Mouse (Mus musculus) limb, embryonic 13.5 days (tissue): ENCODE data around the gene Fam117a. TPM values are rescaled to one million over a fixed set of nuclear protein-coding genes. Genes with fewer than 3 reads are reported as not detected.

Source experiments
- ATAC-seq: fragments of 200-750 bp; cut with Nextera tagmentation; 2 replicates; pipeline ENCODE4 v1.8.0; 2017; ENCODE audit warnings: low read depth, moderate number of reproducible peaks, moderate TSS enrichment; ENCODE audit not compliant: low FRiP score
- H3K27ac ChIP-seq: fragments of 300-500 bp; sonication (generic); 2 replicates; pipeline ENCODE4 v1.5.1; 2015; ENCODE audit warnings: inconsistent platforms, mild to moderate bottlenecking, moderate library complexity
- H3K27me3 ChIP-seq: fragments of 300-500 bp; sonication (generic); 2 replicates; pipeline ENCODE4 v1.6.1; 2015; ENCODE audit warnings: mild to moderate bottlenecking, inconsistent platforms
- H3K36me3 ChIP-seq: fragments of 300-500 bp; sonication (generic); 2 replicates; pipeline ENCODE4 v1.6.1; 2015; ENCODE audit warnings: inconsistent platforms, mild to moderate bottlenecking, moderate library complexity
- H3K4me1 ChIP-seq: fragments of 300-500 bp; sonication (generic); 2 replicates; pipeline ENCODE4 v1.6.1; 2015; ENCODE audit warnings: inconsistent platforms
- H3K4me2 ChIP-seq: fragments of 300-500 bp; sonication (generic); replicated peaks from 2 replicates; pipeline ENCODE4 v1.6.1; 2015; ENCODE audit warnings: inconsistent platforms, mild to moderate bottlenecking, moderate library complexity
- H3K4me3 ChIP-seq: fragments of 300-500 bp; sonication (generic); 2 replicates; pipeline ENCODE4 v1.5.1; 2015; ENCODE audit warnings: moderate library complexity, mild to moderate bottlenecking, inconsistent platforms
- H3K9ac ChIP-seq: fragments of 300-500 bp; sonication (generic); 2 replicates; pipeline ENCODE4 v1.6.1; 2015; ENCODE audit warnings: mild to moderate bottlenecking, inconsistent platforms
- H3K9me3 ChIP-seq: fragments of 300-500 bp; sonication (generic); 2 replicates; pipeline ENCODE4 v1.6.1; 2016; ENCODE audit warnings: inconsistent platforms
- WGBS: fragments of 180-500 bp; shearing (Covaris S2); methylation state at CpG from one replicate; pipeline ENCODE4 v1.1.7; 2015; 5-methylcytosine and 5-hydroxymethylcytosine counted together
- polyA plus RNA-seq: library from polyadenylated mRNA; unstranded; fragments of >200 nt; fragmentation: Nextera tagmentation; extraction: Ambion mirVana; gene quantifications from 2 replicates; pipeline ENCODE4 v1.2.1, GENCODE M21; 2015

Fam117a gene
- polyA plus RNA-seq, 1 experiment from 2014 or later, result 15.8 TPM

- ATAC-seq, result no peak
- H3K36me3 ChIP-seq, result no peaks in the 10 kb centered on the region
- peaks cover 18% of the 10 kb centered on the region for H3K4me1 ChIP-seq
- H3K9me3 ChIP-seq, result no peaks in the 10 kb centered on the region
- no peaks in the 10 kb centered on the region for H3K27me3 ChIP-seq
- no peak overlapping the region for H3K4me3 ChIP-seq
- H3K9ac ChIP-seq, result no peak overlapping the region
- 84% methylated on average over 9 of the region's 9 CpGs for WGBS
- H3K27ac ChIP-seq, result no peak overlapping the region
- no peak overlapping the region for H3K4me2 ChIP-seq
Measured at GRCm38 (mm10) chr11:95333805-95334204, 3.0 kb upstream of the Fam117a start.

GRCm38 (mm10) chr11:95334448-95335060 lies 2.3 kb upstream of the Fam117a start:
- no peak overlapping the region for H3K4me2 ChIP-seq
- H3K4me1 ChIP-seq, result peaks cover 25% of the 10 kb centered on the region
- H3K27me3 ChIP-seq, result no peaks in the 10 kb centered on the region
- ATAC-seq, result no peak
- no peaks in the 10 kb centered on the region for H3K9me3 ChIP-seq
- no peak overlapping the region for H3K27ac ChIP-seq
- H3K4me3 ChIP-seq, result no peak overlapping the region
- no peaks in the 10 kb centered on the region for H3K36me3 ChIP-seq
- 60% methylated on average over 5 of the region's 5 CpGs for WGBS
- H3K9ac ChIP-seq, result no peak overlapping the region

GRCm38 (mm10) chr11:95337129-95337813 lies 453 bp downstream of the Fam117a start:
- Histone ChIP-seq H3K9me3 (no peaks in the 10 kb centered on the region), H3K27ac (peak overlapping the region; percentile 72), H3K4me2 (peak overlapping the region; percentile 78), H3K4me1 (peaks cover 41% of the 10 kb centered on the region), H3K27me3 (no peaks in the 10 kb centered on the region), H3K36me3 (no peaks in the 10 kb centered on the region), H3K4me3 (peak overlapping the region; percentile 94), H3K9ac (peak overlapping the region; percentile 88)
- WGBS, result under 1% methylated on average over 50 of the region's 50 CpGs
- ATAC-seq, result peak; percentile 58

GRCm38 (mm10) chr11:95337846-95338342 lies 1.1 kb downstream of the Fam117a start:
- Histone ChIP-seq H3K27me3 (no peaks in the 10 kb centered on the region), H3K9ac (peak overlapping the region; percentile 88), H3K4me2 (peak overlapping the region; percentile 78), H3K4me1 (peaks cover 44% of the 10 kb centered on the region), H3K27ac (peak overlapping the region; percentile 72; the same call in 1 of the 2 replicates), H3K36me3 (no peaks in the 10 kb centered on the region), H3K9me3 (no peaks in the 10 kb centered on the region), H3K4me3 (peak overlapping the region; percentile 94)
- WGBS, result 3% methylated on average over 9 of the region's 9 CpGs
- ATAC-seq, result no peak

- peaks cover 61% of the 10 kb centered on the region for H3K4me1 ChIP-seq
- ATAC-seq, result no peak
- H3K9me3 ChIP-seq, result no peaks in the 10 kb centered on the region
- H3K27me3 ChIP-seq, result no peaks in the 10 kb centered on the region
- H3K4me3 ChIP-seq, result peak overlapping the region; percentile 94
- peak overlapping the region; percentile 76; the same call in 1 of the 2 replicates for H3K27ac ChIP-seq
- no peaks in the 10 kb centered on the region for H3K36me3 ChIP-seq
- H3K4me2 ChIP-seq, result peak overlapping the region; percentile 78
- H3K9ac ChIP-seq, result peak overlapping the region; percentile 15; the same call in 1 of the 2 replicates
- 7% methylated on average over 14 of the region's 14 CpGs for WGBS
Measured at GRCm38 (mm10) chr11:95339471-95340021, 2.7 kb downstream of the Fam117a start.

GRCm38 (mm10) chr11:95340259-95340658 lies 3.4 kb downstream of the Fam117a start:
- H3K36me3 ChIP-seq, result no peaks in the 10 kb centered on the region
- peak overlapping the region; percentile 76; the same call in 1 of the 2 replicates for H3K27ac ChIP-seq
- ATAC-seq, result no peak
- no peaks in the 10 kb centered on the region for H3K9me3 ChIP-seq
- 0 out of 2 replicates have a peak overlapping the region, but pooled peaks have one; percentile 15 for H3K9ac ChIP-seq
- no peaks in the 10 kb centered on the region for H3K27me3 ChIP-seq
- H3K4me1 ChIP-seq, result peaks cover 67% of the 10 kb centered on the region
- 0 out of 2 replicates have a peak overlapping the region, but pooled peaks have one; percentile 94 for H3K4me3 ChIP-seq
- peak overlapping the region; percentile 78 for H3K4me2 ChIP-seq
- WGBS, result 33% methylated on average over 1 of the region's 1 CpGs

- peak overlapping the region; percentile 76; the same call in 1 of the 2 replicates for H3K27ac ChIP-seq
- H3K9me3 ChIP-seq, result no peaks in the 10 kb centered on the region
- no peak overlapping the region for H3K9ac ChIP-seq
- H3K4me3 ChIP-seq, result 0 out of 2 replicates have a peak overlapping the region, but pooled peaks have one; percentile 94
- no peaks in the 10 kb centered on the region for H3K36me3 ChIP-seq
- H3K4me1 ChIP-seq, result peaks cover 69% of the 10 kb centered on the region
- no peak for ATAC-seq
- WGBS, result 17% methylated on average over 5 of the region's 5 CpGs
- H3K27me3 ChIP-seq, result no peaks in the 10 kb centered on the region
- peak overlapping the region; percentile 78; the same call in 1 of the 2 replicates for H3K4me2 ChIP-seq
Measured at GRCm38 (mm10) chr11:95340664-95341063, 3.8 kb downstream of the Fam117a start.

- 53% methylated on average over 4 of the region's 4 CpGs for WGBS
- ATAC-seq, result no peak
- Histone ChIP-seq H3K27ac (no peak overlapping the region), H3K4me3 (no peak overlapping the region), H3K9me3 (no peaks in the 10 kb centered on the region), H3K36me3 (peaks cover 14% of the 10 kb centered on the region), H3K9ac (no peak overlapping the region), H3K4me2 (no peak overlapping the region), H3K27me3 (no peaks in the 10 kb centered on the region), H3K4me1 (peaks cover 57% of the 10 kb centered on the region)
Measured at GRCm38 (mm10) chr11:95343180-95343579, 6.4 kb downstream of the Fam117a start.

GRCm38 (mm10) chr11:95344181-95344580 lies 7.4 kb downstream of the Fam117a start:
- peaks cover 24% of the 10 kb centered on the region for H3K36me3 ChIP-seq
- no peak for ATAC-seq
- H3K4me1 ChIP-seq, result peaks cover 47% of the 10 kb centered on the region
- H3K9me3 ChIP-seq, result no peaks in the 10 kb centered on the region
- 21% methylated on average over 2 of the region's 2 CpGs for WGBS
- H3K4me3 ChIP-seq, result no peak overlapping the region
- no peak overlapping the region for H3K4me2 ChIP-seq
- H3K27me3 ChIP-seq, result no peaks in the 10 kb centered on the region
- no peak overlapping the region; the same call in 1 of the 2 replicates for H3K27ac ChIP-seq
- 0 out of 2 replicates have a peak overlapping the region, but pooled peaks have one; percentile 19 for H3K9ac ChIP-seq

- peak overlapping the region; percentile 33; the same call in 1 of the 2 replicates for H3K27ac ChIP-seq
- no peak overlapping the region for H3K4me3 ChIP-seq
- H3K4me2 ChIP-seq, result no peak overlapping the region
- H3K4me1 ChIP-seq, result peaks cover 9% of the 10 kb centered on the region
- H3K9me3 ChIP-seq, result no peaks in the 10 kb centered on the region
- no peak overlapping the region for H3K9ac ChIP-seq
- WGBS, result 58% methylated on average over 6 of the region's 6 CpGs
- peaks cover 34% of the 10 kb centered on the region for H3K36me3 ChIP-seq
- ATAC-seq, result no peak
- no peaks in the 10 kb centered on the region for H3K27me3 ChIP-seq
Measured at GRCm38 (mm10) chr11:95350289-95350688, 13.5 kb downstream of the Fam117a start.

GRCm38 (mm10) chr11:95350960-95351359 lies 14.1 kb downstream of the Fam117a start:
- WGBS, result 81% methylated on average over 3 of the region's 3 CpGs
- H3K4me1 ChIP-seq, result peaks cover 7% of the 10 kb centered on the region; the same call in 1 of the 2 replicates
- no peaks in the 10 kb centered on the region for H3K9me3 ChIP-seq
- H3K4me3 ChIP-seq, result no peak overlapping the region
- H3K27me3 ChIP-seq, result no peaks in the 10 kb centered on the region
- H3K27ac ChIP-seq, result no peak overlapping the region
- no peak overlapping the region for H3K4me2 ChIP-seq
- no peak for ATAC-seq
- H3K36me3 ChIP-seq, result peaks cover 34% of the 10 kb centered on the region
- no peak overlapping the region for H3K9ac ChIP-seq

- Histone ChIP-seq H3K27me3 (no peaks in the 10 kb centered on the region), H3K4me3 (no peak overlapping the region), H3K4me1 (peaks cover 10% of the 10 kb centered on the region; the same call in 1 of the 2 replicates), H3K36me3 (peaks cover 28% of the 10 kb centered on the region), H3K4me2 (no peak overlapping the region), H3K9ac (no peak overlapping the region), H3K27ac (no peak overlapping the region), H3K9me3 (no peaks in the 10 kb centered on the region)
- no peak for ATAC-seq
- 87% methylated on average over 2 of the region's 2 CpGs for WGBS
Measured at GRCm38 (mm10) chr11:95352686-95353085, 15.9 kb downstream of the Fam117a start.
